Mouse (Mus musculus) olfactory bulb, adult 2 months (tissue): Measurements from ENCODE around the gene Xrcc6.

Source experiments
- CTCF ChIP-seq: fragments of 200-500 bp; IDR thresholded peaks from 2 replicates; pipeline ENCODE4 v1.5.1; 2012; ENCODE audit warnings: low read depth, mild to moderate bottlenecking, low read length, moderate library complexity; ENCODE audit not compliant: insufficient read depth
- POLR2A ChIP-seq: fragments of 200-500 bp; IDR thresholded peaks from 2 replicates; pipeline ENCODE4 v1.6.1; 2012; ENCODE audit warnings: mild to moderate bottlenecking, low read depth, low read length, moderate library complexity; ENCODE audit not compliant: insufficient read depth

DNA sequence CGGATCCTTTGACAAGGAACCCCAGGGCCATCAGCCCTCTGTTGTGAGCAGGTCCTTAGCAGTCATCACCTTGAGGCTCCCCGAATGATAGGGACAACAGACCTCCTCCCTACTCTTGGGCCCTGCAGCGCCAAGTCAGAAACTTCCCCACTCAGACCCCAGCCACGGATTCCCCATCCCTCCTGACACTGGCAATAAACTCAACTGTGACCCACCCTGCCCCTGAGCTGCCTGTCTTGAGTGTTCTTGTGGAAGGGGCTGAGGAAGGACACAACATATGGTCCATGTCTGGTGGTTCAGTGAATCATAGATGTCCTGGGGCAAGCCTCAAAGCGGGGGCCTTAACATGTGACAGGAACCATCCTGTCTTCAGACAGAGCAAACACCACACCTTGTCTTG, 36.9 kb upstream of the Xrcc6 start:
- TF ChIP-seq POLR2A, result no peak
- no peak for TF ChIP-seq CTCF
